20 mouse cellular contexts compared by ENCODE assay signal in the genomic region with DNA sequence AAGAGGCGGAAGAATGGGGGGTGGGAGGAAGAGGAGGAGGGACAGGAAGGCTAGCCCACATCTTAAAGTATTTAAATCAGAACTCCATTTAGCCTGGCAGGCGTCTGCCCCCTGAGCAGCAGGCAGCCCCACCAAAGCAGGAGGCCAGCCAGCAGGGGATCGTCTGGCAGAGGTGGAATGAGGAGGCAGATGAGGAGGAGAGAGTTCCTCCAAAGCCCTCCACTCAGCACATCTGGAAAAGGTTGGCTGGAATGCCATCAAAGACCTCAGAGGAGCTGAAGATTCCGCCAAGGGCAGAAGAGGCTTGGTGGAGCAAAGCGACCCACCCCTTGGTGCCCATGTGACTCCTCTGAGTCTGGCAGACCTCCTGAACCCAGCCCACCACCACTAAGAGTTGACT. TPM values are rescaled to one million over a fixed set of nuclear protein-coding genes. Genes with fewer than 3 reads are reported as not detected.
DNase-seq lines count a peak whose midpoint lies in the region; ATAC-seq and TF ChIP-seq lines count a peak whose summit lies in the region.
"Had no signal": no experiment of that assay in that cellular context is flagged by ENCODE, and none has a peak within 500 bp of the region (broad histone marks: within the 10 kb centered on the region; RNA-seq: fewer than 3 reads in every experiment).

No protein-coding gene starts in this region.

- ATAC-seq in embryonic facial prominence, embryonic 11.5 days (replicated peaks; ENCODE audit: insufficient number of reproducible peaks, low FRiP score, low TSS enrichment, low read depth), result no peak
- ATAC-seq in embryonic facial prominence, embryonic 13.5 days (ENCODE audit: insufficient number of reproducible peaks, insufficient read depth, low FRiP score, low TSS enrichment, low read depth), result no peak
- ATAC-seq in limb, embryonic 11.5 days (ENCODE audit: insufficient number of reproducible peaks, low FRiP score, low TSS enrichment, low read depth), result no peak
- ATAC-seq in limb, embryonic 15.5 days (ENCODE audit: insufficient number of reproducible peaks, low FRiP score, low TSS enrichment, low read depth), result no peak
- ATAC-seq: forebrain, embryonic 15.5 days; intestine, embryonic 15.5 days had no signal

- H3K36me3 ChIP-seq in embryonic facial prominence, embryonic 11.5 days (replicated peaks; ENCODE audit: control insufficient read depth, insufficient read depth, low read depth, low read length), result peaks cover 3% of the 10 kb centered on the region
- peaks cover 64% of the 10 kb centered on the region for H3K36me3 ChIP-seq in embryonic facial prominence, embryonic 13.5 days
- peaks cover 8% of the 10 kb centered on the region for H3K36me3 ChIP-seq in limb, embryonic 11.5 days (ENCODE audit: control insufficient read depth, insufficient read depth, low read length)
- 0 out of 2 replicates have a peak, but pooled peaks cover 5% of the 10 kb centered on the region for H3K36me3 ChIP-seq in limb, embryonic 15.5 days
- H3K36me3 ChIP-seq: forebrain, embryonic 15.5 days; heart, embryonic 15.5 days; intestine, embryonic 15.5 days had no signal

- H3K4me1 ChIP-seq in embryonic facial prominence, embryonic 11.5 days (ENCODE audit: control insufficient read depth, insufficient read depth, low read length), result no peaks in the 10 kb centered on the region; the same call in 1 of the 2 replicates
- H3K4me1 ChIP-seq in embryonic facial prominence, embryonic 13.5 days, result peaks cover 38% of the 10 kb centered on the region
- peaks cover 9% of the 10 kb centered on the region for H3K4me1 ChIP-seq in limb, embryonic 11.5 days (ENCODE audit: control insufficient read depth, insufficient read depth, low read length)
- H3K4me1 ChIP-seq in limb, embryonic 15.5 days, result peaks cover 19% of the 10 kb centered on the region
- H3K4me1 ChIP-seq: forebrain, embryonic 15.5 days; intestine, embryonic 15.5 days had no signal

- H3K27me3 ChIP-seq in embryonic facial prominence, embryonic 11.5 days (ENCODE audit: control insufficient read depth, insufficient read depth, low read length), result no peaks in the 10 kb centered on the region
- H3K27me3 ChIP-seq in embryonic facial prominence, embryonic 13.5 days, result no peaks in the 10 kb centered on the region
- no peaks in the 10 kb centered on the region for H3K27me3 ChIP-seq in limb, embryonic 11.5 days (ENCODE audit: control insufficient read depth, insufficient read depth, low read length)
- H3K27me3 ChIP-seq in limb, embryonic 15.5 days, result no peaks in the 10 kb centered on the region
- H3K27me3 ChIP-seq: forebrain, embryonic 15.5 days; intestine, embryonic 15.5 days had no signal

- peak; percentile 54 for DNase-seq in embryonic facial prominence, embryonic 11.5 days (ENCODE audit: low spot score)
- peak; percentile 35 for DNase-seq in limb, embryonic 11.5 days (ENCODE audit: low spot score)
- DNase-seq in layer of hippocampus, adult 2 months (ENCODE audit: low spot score in 2 of 2), result no peak
- no peak for DNase-seq in cerebellum, adult 11-12 months
- DNase-seq in heart, adult 9 months (ENCODE audit: low spot score in 2 of 2), result no peak
- DNase-seq: adrenal gland, adult 2 months; adrenal gland, postnatal 25 days; cerebellum, adult 2 months; cerebellum, postnatal 10 days; gastrocnemius, postnatal 36 days; heart, adult 11 months; heart, postnatal 14 days had no signal

- H3K4me2 ChIP-seq in embryonic facial prominence, embryonic 11.5 days (ENCODE audit: low read depth, low read length), result no peak overlapping the region
- H3K4me2 ChIP-seq in embryonic facial prominence, embryonic 13.5 days, result no peak overlapping the region
- no peak overlapping the region for H3K4me2 ChIP-seq in limb, embryonic 11.5 days (ENCODE audit: low read depth, severe bottlenecking)
- no peak overlapping the region for H3K4me2 ChIP-seq in limb, embryonic 15.5 days
- H3K4me2 ChIP-seq: forebrain, embryonic 15.5 days; heart, embryonic 11.5 days; heart, embryonic 15.5 days; hindbrain, embryonic 14.5 days; intestine, embryonic 15.5 days had no signal

- no peak overlapping the region for H3K4me3 ChIP-seq in embryonic facial prominence, embryonic 11.5 days (ENCODE audit: low read depth, low read length)
- H3K4me3 ChIP-seq in embryonic facial prominence, embryonic 13.5 days, result no peak overlapping the region
- H3K4me3 ChIP-seq in limb, embryonic 11.5 days (ENCODE audit: low read depth, low read length), result no peak overlapping the region
- no peak overlapping the region for H3K4me3 ChIP-seq in limb, embryonic 15.5 days
- H3K4me3 ChIP-seq in layer of hippocampus, adult 2 months, result no peak overlapping the region
- H3K4me3 ChIP-seq: forebrain, embryonic 15.5 days; heart, embryonic 15.5 days; intestine, embryonic 15.5 days had no signal

- H3K9ac ChIP-seq in embryonic facial prominence, embryonic 11.5 days (replicated peaks; ENCODE audit: low read length), result no peak overlapping the region
- 0 out of 2 replicates have a peak overlapping the region, but pooled peaks have one; percentile 28 for H3K9ac ChIP-seq in embryonic facial prominence, embryonic 13.5 days
- no peak overlapping the region for H3K9ac ChIP-seq in limb, embryonic 11.5 days (ENCODE audit: low read length)
- no peak overlapping the region for H3K9ac ChIP-seq in limb, embryonic 15.5 days
- H3K9ac ChIP-seq: forebrain, embryonic 15.5 days; heart, embryonic 15.5 days; hindbrain, embryonic 14.5 days; intestine, embryonic 15.5 days had no signal

- TF ChIP-seq CTCF in layer of hippocampus, adult 2 months (conservative IDR thresholded peaks at IDR 0.05), result no peak

- no peaks in the 10 kb centered on the region for H3K9me3 ChIP-seq in embryonic facial prominence, embryonic 11.5 days (replicated peaks; ENCODE audit: control insufficient read depth, low read length)
- no peaks in the 10 kb centered on the region for H3K9me3 ChIP-seq in embryonic facial prominence, embryonic 13.5 days
- H3K9me3 ChIP-seq in limb, embryonic 11.5 days (ENCODE audit: control insufficient read depth, low read length), result no peaks in the 10 kb centered on the region; the same call in 1 of the 2 replicates
- H3K9me3 ChIP-seq in limb, embryonic 15.5 days, result no peaks in the 10 kb centered on the region
- H3K9me3 ChIP-seq: forebrain, embryonic 15.5 days; heart, embryonic 15.5 days; intestine, embryonic 15.5 days had no signal

- WGBS in embryonic facial prominence, embryonic 11.5 days, result 32% methylated on average over 5 of the region's 5 CpGs
- WGBS in embryonic facial prominence, embryonic 13.5 days, result 24% methylated on average over 5 of the region's 5 CpGs
- 26% methylated on average over 5 of the region's 5 CpGs for WGBS in limb, embryonic 11.5 days
- 40% methylated on average over 5 of the region's 5 CpGs for WGBS in limb, embryonic 15.5 days

- H3K27ac ChIP-seq in embryonic facial prominence, embryonic 11.5 days (replicated peaks; ENCODE audit: low read depth, low read length), result peak overlapping the region; percentile 47
- H3K27ac ChIP-seq in embryonic facial prominence, embryonic 13.5 days, result peak overlapping the region; percentile 76
- no peak overlapping the region for H3K27ac ChIP-seq in limb, embryonic 11.5 days (replicated peaks; ENCODE audit: low read depth, low read length)
- H3K27ac ChIP-seq in limb, embryonic 15.5 days, result 0 out of 2 replicates have a peak overlapping the region, but pooled peaks have one; percentile 5
- no peak overlapping the region for H3K27ac ChIP-seq in layer of hippocampus, adult 2 months
- H3K27ac ChIP-seq: forebrain, embryonic 15.5 days; heart, embryonic 15.5 days; hindbrain, embryonic 14.5 days; intestine, embryonic 15.5 days had no signal

RNA-seq across cellular contexts. Expression of a gene that starts 39.1 kb away (rescaled TPM):
- polyA plus RNA-seq in embryonic facial prominence, embryonic 11.5 days (2014; fragmentation: Nextera tagmentation; extraction: Ambion mirVana), result 63.0 and 67.1 TPM in 2 replicates
- polyA plus RNA-seq in embryonic facial prominence, embryonic 13.5 days (2015; fragmentation: Nextera tagmentation; extraction: Ambion mirVana), result 273 and 319 TPM in 2 replicates
- polyA plus RNA-seq in limb, embryonic 11.5 days (2014; fragmentation: Nextera tagmentation; extraction: Ambion mirVana), result 68.2 and 69.0 TPM in 2 replicates
- 112 and 115 TPM in 2 replicates for polyA plus RNA-seq in limb, embryonic 15.5 days (2015; fragmentation: Nextera tagmentation; extraction: Ambion mirVana)
- 1 to 10 TPM; 2.7 to 3.3 TPM for total RNA-seq in layer of hippocampus, adult 2 months (2021)
- total RNA-seq: adrenal gland, adult 2 months; hematopoietic stem cell, adult 5-6 weeks had no signal

Comparison
In these comparisons a context has a peak if more than half of its experiments do, and no peak if none do; other contexts are left out.
1. H3K27ac ChIP-seq: peak in embryonic facial prominence, embryonic 11.5 days (single experiment), embryonic facial prominence, embryonic 13.5 days (single experiment) and limb, embryonic 15.5 days (single experiment); none in limb, embryonic 11.5 days (single experiment) and layer of hippocampus, adult 2 months (single experiment).
2. DNase-seq: peak in embryonic facial prominence, embryonic 11.5 days (single experiment) and limb, embryonic 11.5 days (single experiment); none in layer of hippocampus, adult 2 months (0 of 2), cerebellum, adult 11-12 months (single experiment) and heart, adult 9 months (0 of 2).